Mouse (Mus musculus) mouse trophoblast stem cell (cell line): ENCODE results near the gene Ap1b1.
"Not testable (repeated sequence)": the region's sequence is repeated elsewhere in the genome, so short reads cannot be mapped to it uniquely, and the experiment has no call there.

Source experiments
- in situ Hi-C, 2 experiments: fragments of 300-500 bp; cut with MseI, MboI; formaldehyde crosslinking; loops; 2 replicates in 1 of 2; 3 replicates in 1 of 2; pipeline ENCODE4 v1.15.1; 2025

Ap1b1 gene

GRCm38 (mm10) chr11:5060756-5061412, 74.3 kb downstream of the Ap1b1 start:
- in situ Hi-C loops: no loop called here

GRCm38 (mm10) chr11:5061413-5062139, 75.0 kb downstream of the Ap1b1 start:
- in situ Hi-C loops: no loop called here

- in situ Hi-C loops: no loop called here
These were observed 75.7 kb downstream of the Ap1b1 start for GRCm38 (mm10) chr11:5062326-5062725.

GRCm38 (mm10) chr11:5062860-5063505, 76.4 kb downstream of the Ap1b1 start:
- in situ Hi-C loops: no loop called here

GRCm38 (mm10) chr11:5063561-5064281, 77.1 kb downstream of the Ap1b1 start:
- in situ Hi-C loops: no loop called here

- in situ Hi-C loops: no loop called here
These were observed 77.8 kb downstream of the Ap1b1 start for GRCm38 (mm10) chr11:5064282-5065055.

- in situ Hi-C loops: no loop called here
These were observed 78.6 kb downstream of the Ap1b1 start, which contains the start of gene Gas2l1 for GRCm38 (mm10) chr11:5065056-5065821. Gas2l1 (minus strand) TSS chr11:5065327.

- in situ Hi-C loops: no loop called here
These were observed 80.4 kb downstream of the Ap1b1 start for GRCm38 (mm10) chr11:5067063-5067462.

- in situ Hi-C loops: no loop called here
These were observed 81.7 kb downstream of the Ap1b1 start for GRCm38 (mm10) chr11:5068126-5068971.

GRCm38 (mm10) chr11:5074882-5075281, 88.3 kb downstream of the Ap1b1 start:
- in situ Hi-C loops: no loop called here

GRCm38 (mm10) chr11:5075760-5076159, 89.1 kb downstream of the Ap1b1 start:
- in situ Hi-C loops: no loop called here

- in situ Hi-C loops: not testable (repeated sequence)
These were observed 90.2 kb downstream of the Ap1b1 start for GRCm38 (mm10) chr11:5076843-5077242.

GRCm38 (mm10) chr11:5089147-5089546, 102.5 kb downstream of the Ap1b1 start:
- in situ Hi-C loops: no loop called here

GRCm38 (mm10) chr11:5091706-5092105, 105.1 kb downstream of the Ap1b1 start:
- in situ Hi-C loops: no loop called here
